Mouse (Mus musculus) regulatory T cell (primary cell): Measurements from ENCODE around the gene Gmppb.

Source experiments
- in situ Hi-C: fragments of 300-600 bp; cut with MboI, MseI; formaldehyde crosslinking; loops from one replicate; pipeline ENCODE4 v1.15.1; 2025; ENCODE audit warnings: high pct_unique_total_duplicates

Gene Gmppb

GRCm38 (mm10) chr9:108051184-108051930 is 2.3 kb downstream of the Gmppb start:
- in situ Hi-C loops = no loop called here

DNA sequence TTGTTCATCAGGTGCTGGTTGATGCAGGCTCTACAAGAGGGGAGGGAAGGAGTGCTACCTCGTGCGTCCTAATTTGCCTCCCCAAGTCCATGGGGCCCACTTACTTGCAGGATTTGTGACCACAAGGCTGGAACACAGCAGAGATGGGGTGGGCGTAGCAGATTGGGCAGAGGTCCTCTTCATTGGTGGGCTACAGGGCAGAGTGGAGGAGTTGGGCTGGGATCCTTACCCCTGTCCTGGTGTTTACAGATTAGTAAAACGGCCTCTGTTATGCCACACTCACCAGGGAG is 2.8 kb downstream of the Gmppb start:
- in situ Hi-C loops = no loop called here

DNA sequence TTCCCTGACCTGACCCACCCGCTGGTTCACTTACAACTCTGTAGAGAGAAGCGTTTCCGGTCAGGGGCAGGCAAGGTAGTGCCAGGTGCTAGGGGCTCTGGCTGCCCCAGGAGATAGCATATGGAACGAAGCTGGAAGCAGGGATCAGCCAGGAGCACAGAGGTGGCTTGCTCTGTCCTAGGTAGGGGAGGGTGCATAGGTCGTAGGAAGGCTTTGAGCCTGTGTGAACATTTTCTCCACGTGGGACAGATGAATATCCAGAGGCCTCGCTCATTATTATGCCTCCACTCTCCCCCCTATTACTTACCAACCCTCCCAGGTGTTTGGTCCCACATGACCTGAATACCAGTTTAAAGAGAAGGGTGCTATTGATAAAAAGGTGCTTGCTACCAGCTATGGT is 3.4 kb downstream of the Gmppb start:
- in situ Hi-C loops = no loop called here

GRCm38 (mm10) chr9:108052885-108053664 is 4.0 kb downstream of the Gmppb start, which contains the start of gene Amigo3:
Gene Amigo3 (plus strand): TSS chr9:108053159.
- in situ Hi-C loops = no loop called here

GRCm38 (mm10) chr9:108053665-108054225 is 4.7 kb downstream of the Gmppb start:
- in situ Hi-C loops = no loop called here

- in situ Hi-C loops = no loop called here
Observed at GRCm38 (mm10) chr9:108054331-108055040, 5.4 kb downstream of the Gmppb start.

DNA sequence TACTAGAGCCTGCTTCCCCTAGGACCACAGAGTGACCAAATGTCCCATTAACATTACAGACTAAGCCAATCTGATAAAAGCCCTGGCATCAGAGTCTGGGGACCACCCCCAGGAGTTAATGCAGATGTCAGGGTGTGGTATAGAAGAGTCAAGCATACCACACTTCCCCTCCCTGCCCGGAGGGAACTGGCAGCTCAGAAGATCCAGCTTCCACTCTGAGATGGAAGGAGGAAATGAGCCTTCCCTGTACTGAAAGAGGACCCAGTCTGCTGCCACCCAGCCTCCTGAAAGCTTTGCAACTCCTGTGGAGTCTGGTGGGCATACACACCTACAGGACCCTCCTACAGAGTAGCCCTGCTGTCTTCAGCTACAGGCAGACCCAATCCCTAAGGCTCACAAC is 6.0 kb downstream of the Gmppb start:
- in situ Hi-C loops = no loop called here

- in situ Hi-C loops = no loop called here
Observed at GRCm38 (mm10) chr9:108055661-108056237, 6.7 kb downstream of the Gmppb start.

DNA sequence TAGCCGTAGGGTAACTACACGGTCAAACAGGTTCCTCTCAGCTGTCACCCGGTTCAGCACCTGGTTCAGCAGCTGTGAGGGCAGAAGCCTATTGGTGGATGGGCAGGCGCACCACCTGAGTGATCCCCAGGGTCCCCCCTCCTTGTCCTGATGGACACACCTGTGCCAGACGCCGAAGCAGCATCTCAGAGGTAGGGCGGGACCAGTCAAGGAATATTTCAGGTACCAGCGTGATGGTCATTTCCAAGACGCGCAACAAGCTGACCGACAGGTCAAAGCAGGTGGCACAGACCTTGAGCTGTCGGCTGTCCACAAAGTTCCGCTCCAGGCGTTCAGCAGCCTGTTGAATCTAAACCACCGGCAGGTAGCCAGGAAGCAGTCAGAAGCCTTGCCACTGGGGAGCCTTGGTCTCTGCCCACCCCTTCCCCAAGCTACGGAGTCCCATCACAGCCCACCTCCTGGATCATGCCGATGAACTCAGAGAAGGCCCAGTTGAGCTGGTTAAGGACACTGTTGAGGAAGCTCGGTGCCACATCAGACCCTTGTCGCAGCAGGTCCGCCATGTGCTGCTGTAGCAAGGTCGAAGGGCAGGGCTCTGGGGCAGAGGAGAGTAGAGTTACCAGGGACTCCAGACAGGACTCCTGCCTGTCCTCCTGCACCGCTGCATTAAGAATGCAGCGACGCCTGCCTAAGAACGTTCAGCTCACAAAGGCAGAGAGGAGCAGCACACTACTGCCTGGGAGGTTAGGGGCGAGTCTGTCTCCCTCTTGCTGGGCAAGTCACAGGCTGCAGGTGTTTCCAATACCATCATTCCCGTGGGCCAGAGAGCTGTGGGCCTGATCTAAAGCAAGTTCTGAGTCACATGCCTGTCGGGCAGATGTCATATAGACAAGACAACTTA is 7.6 kb downstream of the Gmppb start:
- in situ Hi-C loops = no loop called here

GRCm38 (mm10) chr9:108057262-108057562 is 8.2 kb downstream of the Gmppb start:
- in situ Hi-C loops = no loop called here

DNA sequence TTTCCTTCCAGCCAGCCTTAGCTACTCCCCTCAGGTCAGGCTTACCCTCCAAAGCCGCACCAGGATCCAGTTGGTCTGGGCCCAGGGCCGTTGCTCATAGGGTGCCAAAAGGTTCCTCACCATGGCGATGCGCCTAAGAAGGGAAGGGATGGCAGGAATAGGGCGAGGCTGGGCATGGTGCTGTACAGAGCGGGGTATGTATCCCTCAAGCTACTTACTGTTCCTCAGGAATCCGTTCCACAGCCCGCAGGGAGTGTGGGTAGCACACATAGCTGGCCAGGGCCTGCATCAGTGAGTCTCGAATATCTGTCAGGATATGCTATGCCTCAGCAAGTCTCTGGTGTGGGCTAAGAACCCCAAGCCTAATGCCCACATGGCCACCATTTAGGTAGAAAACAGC is 9.2 kb downstream of the Gmppb start:
- in situ Hi-C loops = no loop called here

GRCm38 (mm10) chr9:108062142-108062541 is 13.1 kb downstream of the Gmppb start:
- in situ Hi-C loops = no loop called here

- in situ Hi-C loops = no loop called here
Observed at GRCm38 (mm10) chr9:108063361-108063760, 14.3 kb downstream of the Gmppb start.

DNA sequence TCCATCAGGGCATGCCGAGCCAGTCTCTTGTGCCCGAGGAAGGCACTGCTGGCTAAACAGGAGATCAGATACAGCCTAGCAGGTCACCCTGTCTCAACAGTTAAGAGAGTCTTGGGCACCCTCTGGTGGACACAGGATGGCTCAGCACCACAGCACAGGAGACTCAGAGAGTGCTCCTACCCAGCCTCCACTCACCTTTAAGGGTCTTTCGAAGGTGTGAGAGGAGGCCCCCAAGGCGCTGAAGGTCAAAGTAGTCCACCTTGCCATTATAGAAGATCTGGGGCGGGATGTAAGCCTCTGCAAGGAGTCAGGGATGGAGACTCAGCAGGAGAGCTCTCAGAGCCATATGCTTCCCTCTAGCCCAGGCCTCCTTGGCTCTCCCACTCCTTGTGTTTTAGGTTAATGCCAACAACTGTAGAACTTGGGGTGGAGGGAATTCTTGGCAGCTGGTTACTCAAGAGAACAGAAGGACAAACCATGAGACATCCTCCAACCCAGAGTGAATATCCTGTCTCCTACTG is 16.5 kb downstream of the Gmppb start:
- in situ Hi-C loops = loop anchor here (5.0 kb wide), 3 partner anchors 48 to 153 kb away; no protein-coding TSS in a partner anchor

- in situ Hi-C loops = loop anchor here (5.0 kb wide), 3 partner anchors 50 to 155 kb away; no protein-coding TSS in a partner anchor
Observed at GRCm38 (mm10) chr9:108067199-108067598, 18.2 kb downstream of the Gmppb start.

GRCm38 (mm10) chr9:108067900-108068299 is 18.9 kb downstream of the Gmppb start:
- in situ Hi-C loops = loop anchor here (5.0 kb wide), 3 partner anchors 51 to 156 kb away; no protein-coding TSS in a partner anchor

DNA sequence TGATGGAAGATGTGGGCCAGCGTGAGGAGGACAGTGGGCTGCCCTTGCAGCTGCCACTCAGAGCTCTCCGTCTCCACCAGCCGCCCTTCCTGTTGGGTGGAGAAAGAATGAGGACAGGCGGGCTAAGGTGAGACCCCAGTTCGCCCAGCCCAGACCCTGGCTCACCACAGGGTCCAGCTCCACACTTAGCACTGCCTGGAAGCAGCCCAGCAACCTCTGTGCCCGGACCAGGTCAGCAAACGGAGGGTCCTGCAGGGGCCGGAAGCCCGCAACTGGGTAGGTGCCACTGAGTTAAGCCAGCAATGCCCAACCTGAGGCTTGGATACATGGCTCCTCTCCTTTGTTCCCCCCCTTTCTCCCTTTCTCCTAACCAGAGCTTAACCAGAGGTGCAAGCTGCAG is 20.0 kb downstream of the Gmppb start:
- in situ Hi-C loops = loop anchor here (5.0 kb wide), 3 partner anchors 52 to 157 kb away; no protein-coding TSS in a partner anchor

DNA sequence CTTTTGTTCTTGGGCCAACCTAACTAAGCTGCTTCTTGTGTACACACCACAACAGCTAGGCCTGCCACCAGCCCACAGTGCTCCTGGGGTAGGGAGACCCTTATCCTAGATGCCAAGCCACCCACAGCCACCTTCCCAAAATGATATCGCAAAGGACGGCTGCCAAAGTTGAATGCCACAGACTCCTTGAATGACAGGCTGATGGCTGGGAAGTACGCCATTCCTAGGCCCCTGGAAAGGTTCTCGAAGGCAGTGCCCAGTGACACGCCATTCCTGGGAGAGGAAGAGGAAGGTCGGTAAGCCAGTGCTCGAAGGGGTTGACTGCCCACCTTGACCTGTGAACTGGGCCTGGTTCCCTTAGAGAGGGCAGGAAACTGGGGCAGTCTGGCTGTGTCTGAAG is 20.5 kb downstream of the Gmppb start:
- in situ Hi-C loops = loop anchor here (5.0 kb wide), 3 partner anchors 52 to 157 kb away; no protein-coding TSS in a partner anchor

DNA sequence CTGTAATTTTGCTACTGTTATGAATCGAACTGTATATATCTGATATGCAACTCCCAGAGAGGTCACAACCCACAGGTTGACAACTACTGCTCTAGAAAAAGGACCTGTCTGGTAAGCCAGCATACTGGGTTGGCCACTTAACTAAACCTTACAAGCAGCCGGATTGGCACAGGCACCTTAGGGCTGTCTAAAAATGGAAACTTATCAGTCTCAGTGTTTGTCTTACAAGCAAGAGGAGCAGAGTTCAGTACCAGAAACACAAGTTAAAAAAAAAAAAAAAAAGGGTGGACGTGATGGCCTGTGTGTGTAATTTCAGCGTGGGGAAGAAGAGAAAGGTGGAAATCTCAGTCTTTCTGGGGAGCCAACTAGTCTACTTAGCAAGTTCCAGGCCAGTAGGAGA is 22.8 kb downstream of the Gmppb start:
- in situ Hi-C loops = no loop called here

- in situ Hi-C loops = no loop called here
Observed at GRCm38 (mm10) chr9:108072481-108072924, 23.5 kb downstream of the Gmppb start.
